Mouse (Mus musculus) subcutaneous adipose tissue, adult 2 months (tissue): ENCODE results near the gene Eif2ak1. TPM values are rescaled to one million over a fixed set of nuclear protein-coding genes. Genes with fewer than 3 reads are reported as not detected.

Experiments
- polyA plus RNA-seq: library from polyadenylated mRNA; depleted of rRNA; stranded (reverse); fragments of >200 nt; gene quantifications from 2 replicates; pipeline ENCODE4 v1.2.3, GENCODE M21; 2012; ENCODE audit warnings: low replicate concordance; rRNA removed

Eif2ak1 gene
- 15.6 and 20.9 TPM in 2 replicates for polyA plus RNA-seq

GRCm38 (mm10) chr5:143817116-143817930 is at the start of gene Eif2ak1:
Eif2ak1 (plus strand) TSS chr5:143817788.

GRCm38 (mm10) chr5:143897635-143898330 is 80.2 kb downstream of the Eif2ak1 start, which contains the start of gene Ankrd61:
Ankrd61 (minus strand) TSS chr5:143897685.

GRCm38 (mm10) chr5:143909417-143910400 is 92.1 kb downstream of the Eif2ak1 start, which contains the start of the genes Aimp2 and Pms2:
Aimp2 (minus strand) TSS chr5:143909847.
Pms2 (plus strand) TSS chr5:143909964.

GRCm38 (mm10) chr5:143927875-143928274 is 110.3 kb downstream of the Eif2ak1 start, which contains the start of gene Gm42421:
Gm42421 (plus strand) TSS chr5:143928175.

GRCm38 (mm10) chr5:143932831-143933230 is 115.2 kb downstream of the Eif2ak1 start, which contains the start of gene Rsph10b:
Rsph10b (plus strand) TSS chr5:143933035.

Other genes starting within 250 kb of the Eif2ak1 start
- gene Cyth3, start 195.3 kb upstream of the Eif2ak1 start, polyA plus RNA-seq = 31.4 and 33.3 TPM in 2 replicates
- gene Usp42, start 85.5 kb upstream of the Eif2ak1 start, polyA plus RNA-seq = 4.2 and 9.9 TPM in 2 replicates
- gene Ankrd61, start 79.9 kb downstream of the Eif2ak1 start, polyA plus RNA-seq = 0.23 TPM in 1 of 2 replicates, not detected in the other
- gene Aimp2, start 92.1 kb downstream of the Eif2ak1 start, polyA plus RNA-seq = 43.3 and 56.2 TPM in 2 replicates
- 2.6 and 5.1 TPM in 2 replicates for gene Pms2, start 92.2 kb downstream of the Eif2ak1 start, polyA plus RNA-seq
- not detected in 2 replicates for gene Gm42421, start 110.4 kb downstream of the Eif2ak1 start, polyA plus RNA-seq
- 0.66 and 0.68 TPM in 2 replicates for gene Rsph10b, start 115.2 kb downstream of the Eif2ak1 start, polyA plus RNA-seq
- 17.4 and 17.8 TPM in 2 replicates for gene Ccz1, start 197.1 kb downstream of the Eif2ak1 start, polyA plus RNA-seq
- not detected in 2 replicates for gene Ocm, start 208.9 kb downstream of the Eif2ak1 start, polyA plus RNA-seq